Mouse (Mus musculus) MEL (cell line): ENCODE measurements around the gene Arpc5.

ENCODE experiments used
- CTCF ChIP-seq, 3 experiments: IDR thresholded peaks in 2 of 3; conservative IDR thresholded peaks in 1 of 3; 2 replicates each; pipeline ENCODE4 v1.5.1; 2011 to 2012; ENCODE audit warnings: low read length in 3 of 3, low read depth in 2 of 3, mild to moderate bottlenecking in 2 of 3, improper control_type of control experiment in 1 of 3, inconsistent platforms in 1 of 3, mixed read lengths in 1 of 3, moderate library complexity in 1 of 3; ENCODE audit not compliant: control insufficient read depth in 1 of 3, insufficient read depth in 1 of 3, poor library complexity in 1 of 3, severe bottlenecking in 1 of 3
- GATA1 ChIP-seq: IDR thresholded peaks from 2 replicates; pipeline ENCODE4 v1.6.1; 2011; ENCODE audit warnings: low read depth, low read length, improper control_type of control experiment
- JUND ChIP-seq: IDR thresholded peaks from 2 replicates; pipeline ENCODE4 v1.6.1; 2011; ENCODE audit warnings: low read depth, mild to moderate bottlenecking, improper control_type of control experiment, low read length
- KAT2A ChIP-seq: conservative IDR thresholded peaks from 2 replicates; pipeline ENCODE4 v1.6.1; 2012; ENCODE audit warnings: low read depth, low read length, improper control_type of control experiment, inconsistent platforms
- MAFK ChIP-seq: IDR thresholded peaks from 2 replicates; pipeline ENCODE4 v1.6.1; 2011; ENCODE audit warnings: low read depth, mild to moderate bottlenecking, low read length, improper control_type of control experiment, borderline replicate concordance
- MEF2A ChIP-seq: IDR thresholded peaks from 2 replicates; pipeline ENCODE4 v1.6.1; 2014; ENCODE audit warnings: low read depth, mild to moderate bottlenecking, inconsistent platforms, low read length, improper control_type of control experiment; ENCODE audit not compliant: poor library complexity, insufficient replicate concordance, severe bottlenecking; ENCODE audit errors: extremely low read depth
- NELFE ChIP-seq: IDR thresholded peaks from 2 replicates; pipeline ENCODE4 v1.6.1; 2011; ENCODE audit warnings: low read depth, low read length, improper control_type of control experiment
- POLR2AphosphoS2 ChIP-seq: IDR thresholded peaks from 2 replicates; pipeline ENCODE4 v1.6.1; 2011; ENCODE audit warnings: low read length, improper control_type of control experiment
- RCOR1 ChIP-seq: IDR thresholded peaks from 2 replicates; pipeline ENCODE4 v1.6.1; 2012; ENCODE audit warnings: low read depth, mild to moderate bottlenecking, inconsistent platforms, low read length, improper control_type of control experiment
- SMC3 ChIP-seq: IDR thresholded peaks from 2 replicates; pipeline ENCODE4 v1.6.1; 2011; ENCODE audit warnings: low read depth, low read length, improper control_type of control experiment
- TCF12 ChIP-seq: IDR thresholded peaks from 2 replicates; pipeline ENCODE4 v1.6.1; 2014; ENCODE audit warnings: low read depth, mild to moderate bottlenecking, inconsistent platforms, low read length, improper control_type of control experiment, moderate library complexity
- USF1 ChIP-seq: IDR thresholded peaks from 2 replicates; pipeline ENCODE4 v1.6.1; 2014; ENCODE audit warnings: low read depth, mild to moderate bottlenecking, inconsistent platforms, low read length, improper control_type of control experiment, moderate library complexity

- TF ChIP-seq CTCF (IDR thresholded peaks at IDR 0.05 in 2 of 3, conservative IDR thresholded peaks at IDR 0.05 in 1 of 3; ENCODE audit: control insufficient read depth in 1 of 3, insufficient read depth in 1 of 3, low read depth in 2 of 3, low read length in 3 of 3, poor library complexity in 1 of 3, severe bottlenecking in 1 of 3) = peak; percentile 33 to 87 (median 78); a peak in 5 of 6 replicates
- TF ChIP-seq POLR2AphosphoS2 = no peak
- no peak for TF ChIP-seq RCOR1
- no peak for TF ChIP-seq GATA1
- TF ChIP-seq JUND = no peak
- no peak for TF ChIP-seq MAFK
- no peak for TF ChIP-seq KAT2A
- TF ChIP-seq TCF12 = no peak
- peak; percentile 63 for TF ChIP-seq SMC3
- TF ChIP-seq USF1 = no peak
- TF ChIP-seq MEF2A = no peak
- TF ChIP-seq NELFE = no peak
Measured at GRCm38 (mm10) chr1:152767749-152768488, 1.6 kb downstream of the Arpc5 start.
